Mouse (Mus musculus) stomach, postnatal 0 days (tissue): ENCODE results near the gene Aktip.

ENCODE experiments used
- CTCF ChIP-seq: IDR thresholded peaks from 2 replicates; pipeline ENCODE4 v1.5.1; 2016; ENCODE audit warnings: antibody characterized with exemption, low read depth, mild to moderate bottlenecking, moderate library complexity
- EP300 ChIP-seq: optimal IDR thresholded peaks from 2 replicates; pipeline ENCODE3; 2016; ENCODE audit warnings: antibody characterized with exemption

DNA sequence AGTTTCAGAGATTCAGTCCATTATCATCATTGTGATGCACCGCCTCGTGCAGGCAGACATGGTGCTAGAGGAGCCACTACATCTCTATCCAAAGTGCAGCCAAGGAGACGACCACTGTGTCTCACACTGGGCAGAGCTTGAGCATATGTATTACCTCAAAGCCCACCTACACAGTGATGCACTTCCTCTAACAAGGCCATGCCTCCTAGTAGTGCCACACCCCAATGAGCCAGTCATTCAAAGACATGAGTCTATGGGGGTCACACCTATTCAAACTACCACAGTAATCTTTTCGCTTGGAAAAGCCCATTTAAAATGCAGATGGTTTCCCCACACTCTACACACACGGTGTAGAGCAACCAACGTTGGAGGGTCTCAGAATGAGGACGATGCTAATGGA lies 48.2 kb downstream of the Aktip start:
- TF ChIP-seq CTCF (no peak), EP300 (no peak)
